Mouse (Mus musculus) CH12.LX (cell line): ENCODE results near the gene Cers6. TPM values are rescaled to one million over a fixed set of nuclear protein-coding genes. Genes with fewer than 3 reads are reported as not detected.

Experiments used
- DNase-seq: peaks from one replicate; pipeline ENCODE4 v3.0.0-alpha.2; 2013; ENCODE audit errors: extremely low read depth
- H3K27ac ChIP-seq: 2 replicates; pipeline ENCODE4 v1.5.1; 2012; ENCODE audit warnings: low read depth, mild to moderate bottlenecking, control low read depth, moderate library complexity; ENCODE audit not compliant: insufficient read depth
- H3K27me3 ChIP-seq: replicated peaks from 2 replicates; pipeline ENCODE3; 2012; ENCODE audit warnings: inconsistent platforms
- H3K36me3 ChIP-seq, 2 experiments: replicated peaks in 1 of 2; 2 replicates each; pipeline versions ENCODE3 to v1.6.1; 2012; ENCODE audit warnings: inconsistent platforms in 1 of 2, low read length in 1 of 2, mild to moderate bottlenecking in 1 of 2, mixed read lengths in 1 of 2, moderate library complexity in 1 of 2; ENCODE audit not compliant: control insufficient read depth in 1 of 2, insufficient read depth in 1 of 2
- H3K4me1 ChIP-seq, 2 experiments: 2 replicates each; pipeline ENCODE4 v1.6.1; 2012; ENCODE audit warnings: inconsistent platforms in 1 of 2, moderate library complexity in 1 of 2; ENCODE audit not compliant: insufficient read depth in 2 of 2, control insufficient read depth in 1 of 2
- H3K4me2 ChIP-seq: 2 replicates; pipeline ENCODE4 v1.6.1; 2012; ENCODE audit warnings: low read depth, mild to moderate bottlenecking, control low read depth; ENCODE audit not compliant: poor library complexity, insufficient read depth, severe bottlenecking
- H3K4me3 ChIP-seq, 3 experiments: fragments of 150-350 bp in 1 of 3; sonication (generic) in 1 of 3; replicated peaks in 1 of 3; 2 replicates each; pipeline versions ENCODE3 to v1.5.1; 2011 to 2012; ENCODE audit warnings: low read depth in 2 of 3, low read length in 2 of 3, mild to moderate bottlenecking in 2 of 3, moderate library complexity in 2 of 3, control low read depth in 1 of 3, improper control_type of control experiment in 1 of 3, inconsistent platforms in 1 of 3, mixed read lengths in 1 of 3; ENCODE audit not compliant: poor library complexity in 1 of 3
- H3K79me2 ChIP-seq: replicated peaks from 2 replicates; pipeline ENCODE4 v1.6.1; 2012; ENCODE audit warnings: mild to moderate bottlenecking, moderate library complexity; ENCODE audit not compliant: control insufficient read depth, poor library complexity, insufficient read depth, severe bottlenecking; ENCODE audit errors: extremely low read depth
- H3K9ac ChIP-seq: 2 replicates; pipeline ENCODE4 v1.6.1; 2012; ENCODE audit warnings: low read depth, mild to moderate bottlenecking, control low read depth, moderate library complexity; ENCODE audit not compliant: insufficient read depth
- H3K9me3 ChIP-seq: replicated peaks from 2 replicates; pipeline ENCODE3; 2012; ENCODE audit warnings: low read length, inconsistent platforms, mixed read lengths
- BHLHE40 ChIP-seq: IDR thresholded peaks from 2 replicates; pipeline ENCODE4 v1.6.1; 2011; ENCODE audit warnings: mild to moderate bottlenecking, low read depth, low read length, improper control_type of control experiment
- E2F4 ChIP-seq: IDR thresholded peaks from 2 replicates; pipeline ENCODE4 v1.6.1; 2011; ENCODE audit warnings: low read depth, low read length, improper control_type of control experiment; ENCODE audit not compliant: insufficient replicate concordance
- ELF1 ChIP-seq: IDR thresholded peaks from 2 replicates; pipeline ENCODE4 v1.6.1; 2014; ENCODE audit warnings: low read depth, mild to moderate bottlenecking, inconsistent platforms, low read length, improper control_type of control experiment
- EP300 ChIP-seq: IDR thresholded peaks from 2 replicates; pipeline ENCODE4 v1.6.1; 2011; ENCODE audit warnings: low read length, improper control_type of control experiment
- JUN ChIP-seq: IDR thresholded peaks from 2 replicates; pipeline ENCODE4 v1.6.1; 2011; ENCODE audit warnings: low read depth, mild to moderate bottlenecking, low read length, improper control_type of control experiment, moderate library complexity; ENCODE audit not compliant: insufficient read depth
- JUND ChIP-seq: conservative IDR thresholded peaks from 2 replicates; pipeline ENCODE4 v1.6.1; 2011; ENCODE audit warnings: low read depth, low read length, improper control_type of control experiment
- KAT2A ChIP-seq: IDR thresholded peaks from 2 replicates; pipeline ENCODE4 v1.6.1; 2012; ENCODE audit warnings: low read length, improper control_type of control experiment, inconsistent platforms; ENCODE audit not compliant: insufficient replicate concordance
- MAFK ChIP-seq: IDR thresholded peaks from 2 replicates; pipeline ENCODE4 v1.6.1; 2011; ENCODE audit warnings: low read length, improper control_type of control experiment; ENCODE audit not compliant: insufficient replicate concordance
- MAZ ChIP-seq: IDR thresholded peaks from 2 replicates; pipeline ENCODE4 v1.6.1; 2012; ENCODE audit warnings: low read depth, mild to moderate bottlenecking, inconsistent platforms, low read length, improper control_type of control experiment, moderate library complexity
- MEF2A ChIP-seq: IDR thresholded peaks from 2 replicates; pipeline ENCODE4 v1.6.1; 2014; ENCODE audit warnings: low read depth, mild to moderate bottlenecking, inconsistent platforms, low read length, improper control_type of control experiment, borderline replicate concordance
- MYC ChIP-seq: IDR thresholded peaks from 2 replicates; pipeline ENCODE4 v1.6.1; 2011; ENCODE audit warnings: low read depth, mild to moderate bottlenecking, improper control_type of control experiment, low read length
- NRF1 ChIP-seq: IDR thresholded peaks from 2 replicates; pipeline ENCODE4 v1.6.1; 2014; ENCODE audit warnings: low read depth, mild to moderate bottlenecking, inconsistent platforms, low read length, improper control_type of control experiment, moderate library complexity
- PAX5 ChIP-seq: IDR thresholded peaks from 2 replicates; pipeline ENCODE4 v1.6.1; 2012; ENCODE audit warnings: low read length, inconsistent platforms, mixed read lengths
- POLR2AphosphoS2 ChIP-seq: IDR thresholded peaks from 2 replicates; pipeline ENCODE4 v1.6.1; 2011; ENCODE audit warnings: low read depth, low read length, improper control_type of control experiment
- SIN3A ChIP-seq: IDR thresholded peaks from 2 replicates; pipeline ENCODE4 v1.6.1; 2012; ENCODE audit warnings: low read length, improper control_type of control experiment, inconsistent platforms
- SMC3 ChIP-seq: IDR thresholded peaks from 2 replicates; pipeline ENCODE4 v1.6.1; 2011; ENCODE audit warnings: low read depth, low read length, improper control_type of control experiment
- TBP ChIP-seq: conservative IDR thresholded peaks from 2 replicates; pipeline ENCODE4 v1.6.1; 2011; ENCODE audit warnings: low read depth, low read length, improper control_type of control experiment
- USF1 ChIP-seq: IDR thresholded peaks from 2 replicates; pipeline ENCODE4 v1.6.1; 2014; ENCODE audit warnings: low read depth, mild to moderate bottlenecking, inconsistent platforms, low read length, improper control_type of control experiment
- USF2 ChIP-seq: conservative IDR thresholded peaks from 2 replicates; pipeline ENCODE4 v1.6.1; 2011; ENCODE audit warnings: low read depth, low read length, improper control_type of control experiment
- ZNF384 ChIP-seq: IDR thresholded peaks from 2 replicates; pipeline ENCODE4 v1.6.1; 2012; ENCODE audit warnings: low read depth, low read length, improper control_type of control experiment, inconsistent platforms
- dilution Hi-C: fragments of 300-500 bp; cut with MboI; formaldehyde crosslinking; loops from 2 replicates; pipeline ENCODE4 v1.14.3; 2020; ENCODE audit warnings: low sequenced_read_pairs; ENCODE audit not compliant: extremely low pct_unique_long_range_greater_than_20kb, extremely low pct_ligation_motif_present
- in situ Hi-C: fragments of 300-500 bp; cut with MboI; formaldehyde crosslinking; loops from 3 replicates; pipeline ENCODE4 v1.14.3; 2019; ENCODE audit warnings: low sequenced_read_pairs, low pct_ligation_motif_present, low pct_unique_long_range_greater_than_20kb, mixed read lengths
- polyA plus RNA-seq: library from polyadenylated mRNA; unstranded; fragments of >175 nt; gene quantifications from 2 replicates; pipeline ENCODE4 v1.2.1, GENCODE M21; 2012; ENCODE audit warnings: low read depth; ENCODE audit not compliant: insufficient read length
- total RNA-seq, 2 experiments: library from RNA; depleted of rRNA; stranded (reverse); fragments of 300-350 nt in 1 of 2; fragments of >200 nt in 1 of 2; gene quantifications; 2 replicates each; pipeline ENCODE4 v1.2.3; 2012 to 2014

Gene Cers6
- total and polyA plus RNA-seq, 3 experiments = not detected

DNA sequence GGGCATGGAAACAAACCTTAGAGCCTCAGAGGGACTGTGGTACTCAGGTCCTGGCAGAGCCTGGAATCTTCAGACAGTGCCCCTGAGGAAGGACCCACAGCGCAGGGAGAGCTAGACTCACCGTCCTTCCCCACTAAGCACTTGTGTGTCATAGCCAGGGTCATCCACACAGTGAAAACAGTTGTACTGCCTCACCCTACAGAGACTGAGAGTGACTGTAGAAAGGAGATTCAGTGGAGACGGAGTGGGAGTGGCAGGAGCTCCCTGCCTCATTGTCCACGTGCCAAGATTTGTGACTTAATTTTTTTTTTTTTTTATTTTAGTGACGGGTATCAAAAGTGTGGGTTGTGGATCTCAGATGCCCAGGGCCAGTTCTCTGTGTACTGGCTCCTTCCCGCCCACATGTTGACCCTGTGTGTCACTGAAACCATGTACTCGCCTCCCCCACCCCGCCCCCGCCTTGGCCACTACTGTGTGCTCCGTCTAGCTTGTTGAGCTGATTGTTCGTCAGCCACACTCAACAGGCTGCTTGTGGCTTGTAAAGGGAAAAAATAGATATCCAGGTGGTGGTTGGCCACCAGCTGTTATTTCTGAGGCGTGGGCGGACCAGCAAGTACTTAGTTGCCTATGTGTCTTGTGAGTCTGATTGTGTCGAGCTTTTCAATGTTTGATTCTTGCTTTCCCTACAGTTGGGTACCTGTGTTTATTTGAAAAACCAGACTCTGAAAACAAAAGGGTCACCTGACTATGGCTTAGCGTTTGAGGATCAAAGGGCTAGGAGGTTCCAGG is 12.6 kb downstream of the Cers6 start:
- Histone ChIP-seq H3K27ac (no peak overlapping the region), H3K36me3 (no peaks in the 10 kb centered on the region), H3K27me3 (no peaks in the 10 kb centered on the region), H3K9ac (no peak overlapping the region), H3K9me3 (peaks cover 59% of the 10 kb centered on the region), H3K79me2 (no peaks in the 10 kb centered on the region), H3K4me2 (no peak overlapping the region), H3K4me1 (no peaks in the 10 kb centered on the region), H3K4me3 (no peak overlapping the region)
- no peak for TF ChIP-seq SIN3A
- no peak for TF ChIP-seq ZNF384
- TF ChIP-seq USF2 = no peak
- no peak for TF ChIP-seq POLR2AphosphoS2
- TF ChIP-seq E2F4 = no peak
- no peak for TF ChIP-seq USF1
- TF ChIP-seq SMC3 = no peak
- no peak for TF ChIP-seq JUN
- TF ChIP-seq KAT2A = no peak
- TF ChIP-seq EP300 = no peak
- TF ChIP-seq MYC = no peak
- TF ChIP-seq MAFK = no peak
- TF ChIP-seq NRF1 = no peak
- no peak for TF ChIP-seq BHLHE40
- no peak for TF ChIP-seq MAZ
- no peak for TF ChIP-seq PAX5
- no peak for TF ChIP-seq TBP
- TF ChIP-seq JUND = no peak
- TF ChIP-seq ELF1 = no peak
- TF ChIP-seq MEF2A = no peak
- dilution Hi-C loops = no loop called here
- DNase-seq = no peak
- in situ Hi-C loops = no loop called here

DNA sequence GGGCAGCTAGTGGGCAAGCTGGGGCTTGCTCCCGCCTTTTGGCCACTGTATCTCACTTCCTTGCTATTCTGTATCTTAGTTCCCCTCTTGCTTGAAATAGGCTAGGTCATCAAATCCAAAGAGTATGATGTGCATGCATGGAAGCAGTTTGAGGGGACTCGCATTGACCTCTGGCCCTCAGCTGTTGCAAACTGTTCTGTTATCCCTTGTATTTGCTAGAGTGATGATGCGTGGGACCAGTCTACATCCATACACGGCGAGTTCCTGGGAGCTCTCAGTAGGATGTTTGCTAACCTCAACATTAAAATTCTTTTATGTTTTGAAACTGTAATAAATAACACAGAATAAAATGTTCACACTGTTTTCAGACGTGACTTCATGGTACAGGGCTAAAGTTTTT is 13.3 kb downstream of the Cers6 start:
- TF ChIP-seq KAT2A (no peak), JUND (no peak), MEF2A (no peak)
- in situ Hi-C loops = no loop called here
- DNase-seq = no peak
- Histone ChIP-seq H3K4me2 (no peak overlapping the region), H3K9ac (no peak overlapping the region), H3K4me3 (no peak overlapping the region), H3K9me3 (peaks cover 60% of the 10 kb centered on the region), H3K27me3 (no peaks in the 10 kb centered on the region), H3K27ac (no peak overlapping the region), H3K4me1 (no peaks in the 10 kb centered on the region), H3K36me3 (no peaks in the 10 kb centered on the region), H3K79me2 (no peaks in the 10 kb centered on the region)
- dilution Hi-C loops = no loop called here
